Mouse (Mus musculus): ENCODE measurements around the gene Pet100. TPM values are rescaled to one million over a fixed set of nuclear protein-coding genes. Genes with fewer than 3 reads are reported as not detected.

Pet100 gene
- total RNA-seq, 1 experiment: 97.6 TPM

DNA sequence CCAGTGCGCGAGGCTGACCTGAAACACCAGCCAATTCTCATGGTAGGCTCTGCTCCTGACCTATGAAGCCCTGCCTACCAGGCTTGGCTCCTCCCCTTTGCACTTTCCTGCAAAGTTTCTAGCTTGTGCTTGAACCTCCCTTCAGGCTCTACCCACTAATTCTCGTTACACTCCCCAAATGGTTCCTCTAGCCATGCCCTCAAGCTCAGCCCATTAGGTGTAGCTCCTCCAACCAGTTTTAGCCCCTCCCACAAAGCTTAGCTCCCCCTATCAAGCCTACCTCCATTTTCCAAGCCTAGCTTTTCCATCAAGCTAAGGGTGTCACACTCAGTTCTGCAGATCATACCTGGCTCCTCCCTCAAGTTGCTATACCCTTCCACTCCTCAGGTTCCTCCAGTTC is 23.3 kb upstream of the Pet100 start:
- H3K9ac ChIP-seq (ENCODE audit: insufficient read depth, low read depth, low read length, poor library complexity, severe bottlenecking): peak overlapping the region; percentile 78
- peak overlapping the region; percentile 41 to 65 for H3K4me3 ChIP-seq (ENCODE audit: insufficient read depth in 1 of 2, low read depth in 1 of 2, low read length in 2 of 2, poor library complexity in 1 of 2, severe bottlenecking in 1 of 2)
- peaks cover 30% of the 10 kb centered on the region for H3K36me3 ChIP-seq (ENCODE audit: control insufficient read depth, insufficient read depth, low read length, poor library complexity, severe bottlenecking)
- TF ChIP-seq HCFC1 (IDR thresholded peaks at IDR 0.05; ENCODE audit: borderline replicate concordance, insufficient read depth, low read length): no peak
- no peak for TF ChIP-seq MAFK (IDR thresholded peaks at IDR 0.05; ENCODE audit: insufficient read depth, low read depth, low read length)
- TF ChIP-seq CHD2 (IDR thresholded peaks at IDR 0.05; ENCODE audit: low read depth, low read length): no peak
- TF ChIP-seq ZNF384 (IDR thresholded peaks at IDR 0.05; ENCODE audit: low read depth, low read length): no peak
- no peak for TF ChIP-seq ZC3H11A (IDR thresholded peaks at IDR 0.05; ENCODE audit: borderline replicate concordance, low read depth, low read length)
- H3K27ac ChIP-seq (ENCODE audit: insufficient read depth, low read depth, low read length, poor library complexity, severe bottlenecking): peak overlapping the region; percentile 78
- H3K4me1 ChIP-seq (ENCODE audit: control insufficient read depth in 2 of 2, insufficient read depth in 2 of 2, low read length in 2 of 2, poor library complexity in 1 of 2): peaks cover 13 to 35% of the 10 kb centered on the region in 2 experiments
- in situ Hi-C loops (cut with MboI; ENCODE audit: low sequenced_read_pairs in 2 of 2, unreplicated experiment in 2 of 2): no loop called here
- H3K9me3 ChIP-seq (ENCODE audit: control insufficient read depth, insufficient read depth, low read depth, low read length): no peaks in the 10 kb centered on the region
- no peak for DNase-seq (ENCODE audit: low read depth, low spot score)

DNA sequence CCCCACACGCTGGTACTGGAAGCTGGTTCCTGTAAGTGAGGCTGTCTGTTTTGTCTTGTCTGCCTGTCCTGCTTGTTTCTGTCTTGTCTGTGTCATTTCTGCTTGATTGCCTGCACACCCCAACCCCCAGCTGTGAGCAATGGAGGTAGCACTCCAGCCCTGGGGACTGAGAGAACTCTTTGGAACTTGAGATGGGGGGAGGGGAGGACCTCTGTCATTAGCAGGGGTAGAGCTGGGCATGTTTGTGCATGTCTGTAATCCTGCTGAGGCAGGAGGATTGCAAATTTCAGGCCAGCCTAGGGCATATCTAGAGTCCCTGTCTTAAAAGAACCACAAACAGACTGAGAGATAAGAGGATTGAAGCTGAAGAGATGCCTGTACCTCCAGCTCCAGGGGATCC is 22.1 kb upstream of the Pet100 start:
- H3K4me1 ChIP-seq (ENCODE audit: control insufficient read depth in 2 of 2, insufficient read depth in 2 of 2, low read length in 2 of 2, poor library complexity in 1 of 2): peaks cover 13 to 33% of the 10 kb centered on the region in 2 experiments
- TF ChIP-seq HCFC1 (IDR thresholded peaks at IDR 0.05; ENCODE audit: borderline replicate concordance, insufficient read depth, low read length) (no peak), ZC3H11A (IDR thresholded peaks at IDR 0.05; ENCODE audit: borderline replicate concordance, low read depth, low read length) (no peak), ZNF384 (IDR thresholded peaks at IDR 0.05; ENCODE audit: low read depth, low read length) (no peak), MAFK (IDR thresholded peaks at IDR 0.05; ENCODE audit: insufficient read depth, low read depth, low read length) (no peak), CHD2 (IDR thresholded peaks at IDR 0.05; ENCODE audit: low read depth, low read length) (0 out of 2 replicates have a peak, but pooled peaks have one; percentile 17)
- H3K9ac ChIP-seq (ENCODE audit: insufficient read depth, low read depth, low read length, poor library complexity, severe bottlenecking): peak overlapping the region; percentile 61
- in situ Hi-C loops (cut with MboI; ENCODE audit: low sequenced_read_pairs in 2 of 2, unreplicated experiment in 2 of 2): no loop called here
- peak overlapping the region; percentile 75 for H3K27ac ChIP-seq (ENCODE audit: insufficient read depth, low read depth, low read length, poor library complexity, severe bottlenecking)
- DNase-seq (ENCODE audit: low read depth, low spot score): no peak
- H3K36me3 ChIP-seq (ENCODE audit: control insufficient read depth, insufficient read depth, low read length, poor library complexity, severe bottlenecking): peaks cover 42% of the 10 kb centered on the region
- peak overlapping the region in 1 of 2 experiments; percentile 14; a peak in 1 of 4 replicates for H3K4me3 ChIP-seq (ENCODE audit: insufficient read depth in 1 of 2, low read depth in 1 of 2, low read length in 2 of 2, poor library complexity in 1 of 2, severe bottlenecking in 1 of 2)
- no peaks in the 10 kb centered on the region for H3K9me3 ChIP-seq (ENCODE audit: control insufficient read depth, insufficient read depth, low read depth, low read length)

DNA sequence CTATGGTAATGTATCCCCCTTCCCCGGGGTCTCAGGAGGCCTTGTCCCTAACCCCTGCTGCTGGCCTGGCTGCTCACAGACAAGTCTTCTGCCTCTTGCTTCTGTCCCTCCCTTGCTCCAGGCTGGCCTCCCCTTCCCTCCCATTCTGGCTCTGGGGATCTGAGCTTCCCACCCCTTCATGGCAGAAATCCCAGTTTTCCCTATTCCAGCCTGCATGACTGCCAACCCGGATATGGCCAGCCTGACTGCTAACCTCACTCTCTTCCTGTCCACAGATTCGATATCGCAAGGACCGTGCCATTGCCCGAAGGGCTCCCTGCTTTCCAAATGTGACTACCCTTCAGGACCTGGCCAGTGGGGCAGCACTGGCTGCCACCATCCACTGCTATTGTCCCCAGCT is 20.9 kb upstream of the Pet100 start:
- Histone ChIP-seq H3K9ac (ENCODE audit: insufficient read depth, low read depth, low read length, poor library complexity, severe bottlenecking) (peak overlapping the region; percentile 29; the same call in 1 of the 2 replicates), H3K4me1 (ENCODE audit: control insufficient read depth in 2 of 2, insufficient read depth in 2 of 2, low read length in 2 of 2, poor library complexity in 1 of 2) (peaks cover 13 to 33% of the 10 kb centered on the region in 2 experiments), H3K36me3 (ENCODE audit: control insufficient read depth, insufficient read depth, low read length, poor library complexity, severe bottlenecking) (peaks cover 49% of the 10 kb centered on the region), H3K9me3 (ENCODE audit: control insufficient read depth, insufficient read depth, low read depth, low read length) (no peaks in the 10 kb centered on the region), H3K27ac (ENCODE audit: insufficient read depth, low read depth, low read length, poor library complexity, severe bottlenecking) (peak overlapping the region; percentile 36; the same call in 1 of the 2 replicates), H3K4me3 (ENCODE audit: insufficient read depth in 1 of 2, low read depth in 1 of 2, low read length in 2 of 2, poor library complexity in 1 of 2, severe bottlenecking in 1 of 2) (no peak overlapping the region)
- no peak for TF ChIP-seq CHD2 (IDR thresholded peaks at IDR 0.05; ENCODE audit: low read depth, low read length)
- no peak for TF ChIP-seq MAFK (IDR thresholded peaks at IDR 0.05; ENCODE audit: insufficient read depth, low read depth, low read length)
- no peak for TF ChIP-seq ZNF384 (IDR thresholded peaks at IDR 0.05; ENCODE audit: low read depth, low read length)
- no peak for TF ChIP-seq HCFC1 (IDR thresholded peaks at IDR 0.05; ENCODE audit: borderline replicate concordance, insufficient read depth, low read length)
- TF ChIP-seq ZC3H11A (IDR thresholded peaks at IDR 0.05; ENCODE audit: borderline replicate concordance, low read depth, low read length): no peak
- in situ Hi-C loops (cut with MboI; ENCODE audit: low sequenced_read_pairs in 2 of 2, unreplicated experiment in 2 of 2): no loop called here
- DNase-seq (ENCODE audit: low read depth, low spot score): no peak

DNA sequence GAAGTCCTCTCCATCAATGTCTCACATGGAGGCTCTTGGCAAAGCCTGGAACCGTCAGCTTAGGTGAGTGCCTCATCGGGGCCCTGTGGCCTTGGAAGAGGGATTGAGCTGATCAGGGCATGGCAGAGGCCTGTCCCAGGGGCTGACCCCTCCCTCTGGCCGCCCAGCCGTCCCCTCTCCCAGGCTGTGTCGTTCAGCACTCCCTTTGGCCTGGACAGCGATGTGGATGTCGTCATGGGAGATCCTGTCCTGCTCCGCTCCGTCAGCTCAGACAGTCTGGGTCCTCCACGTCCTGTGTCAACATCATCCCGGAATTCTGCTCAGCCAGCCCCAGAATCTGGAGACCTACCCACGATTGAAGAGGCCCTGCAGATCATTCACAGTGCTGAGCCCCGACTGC is 17.9 kb upstream of the Pet100 start:
- no peak overlapping the region for H3K4me3 ChIP-seq (ENCODE audit: insufficient read depth in 1 of 2, low read depth in 1 of 2, low read length in 2 of 2, poor library complexity in 1 of 2, severe bottlenecking in 1 of 2)
- no peak overlapping the region for H3K27ac ChIP-seq (ENCODE audit: insufficient read depth, low read depth, low read length, poor library complexity, severe bottlenecking)
- TF ChIP-seq ZC3H11A (IDR thresholded peaks at IDR 0.05; ENCODE audit: borderline replicate concordance, low read depth, low read length) (no peak), MAFK (IDR thresholded peaks at IDR 0.05; ENCODE audit: insufficient read depth, low read depth, low read length) (no peak), ZNF384 (IDR thresholded peaks at IDR 0.05; ENCODE audit: low read depth, low read length) (no peak), HCFC1 (IDR thresholded peaks at IDR 0.05; ENCODE audit: borderline replicate concordance, insufficient read depth, low read length) (no peak), CHD2 (IDR thresholded peaks at IDR 0.05; ENCODE audit: low read depth, low read length) (no peak)
- H3K4me1 ChIP-seq (ENCODE audit: control insufficient read depth in 2 of 2, insufficient read depth in 2 of 2, low read length in 2 of 2, poor library complexity in 1 of 2): peaks cover 6 to 23% of the 10 kb centered on the region in 2 experiments; a peak in 3 of 4 replicates
- in situ Hi-C loops (cut with MboI; ENCODE audit: low sequenced_read_pairs in 2 of 2, unreplicated experiment in 2 of 2): no loop called here
- H3K9ac ChIP-seq (ENCODE audit: insufficient read depth, low read depth, low read length, poor library complexity, severe bottlenecking): no peak overlapping the region
- DNase-seq (ENCODE audit: low read depth, low spot score): no peak
- H3K9me3 ChIP-seq (ENCODE audit: control insufficient read depth, insufficient read depth, low read depth, low read length): no peaks in the 10 kb centered on the region
- H3K36me3 ChIP-seq (ENCODE audit: control insufficient read depth, insufficient read depth, low read length, poor library complexity, severe bottlenecking): peaks cover 68% of the 10 kb centered on the region

All from ES-E14 (cell line).